Mouse (Mus musculus) left cerebral cortex, postnatal 10 days (tissue): Measurements from ENCODE around the gene Sowahb. TPM values are rescaled to one million over a fixed set of nuclear protein-coding genes. Genes with fewer than 3 reads are reported as not detected.
"Not testable (repeated sequence)": the region's sequence is repeated elsewhere in the genome, so short reads cannot be mapped to it uniquely, and the experiment has no call there.

Experiments used
- DNase-seq, 2 experiments: peaks; one replicate each; pipeline ENCODE4 v3.0.0; 2021 to 2022; ENCODE audit warnings: low spot score in 2 of 2, mixed read lengths in 1 of 2; ENCODE audit errors: extremely low spot score in 1 of 2
- intact Hi-C: fragments of 180-260 bp; cut with DNase I; formaldehyde crosslinking; loops from one replicate; pipeline ENCODE4 v1.15.1; 2025
- total RNA-seq, 2 experiments: library from RNA; stranded (reverse); gene quantifications; 2 replicates each; pipeline ENCODE4 v1.2.3; 2021

Gene Sowahb
- total RNA-seq, 2 experiments from 2014 or later, result 3.0 to 3.5 TPM

GRCm38 (mm10) chr5:93019207-93019606, 25.6 kb downstream of the Sowahb start:
- intact Hi-C loops, DNase-seq: not testable (repeated sequence)

- no peak for DNase-seq
- intact Hi-C loops, result no loop called here
These were observed 27.1 kb downstream of the Sowahb start for GRCm38 (mm10) chr5:93017678-93018077.

GRCm38 (mm10) chr5:93008256-93008655, 36.6 kb downstream of the Sowahb start:
- no peak for DNase-seq
- intact Hi-C loops, result no loop called here

- intact Hi-C loops, result no loop called here
- DNase-seq, result peak in 1 of 2 experiments; percentile 51
These were observed 38.9 kb downstream of the Sowahb start for GRCm38 (mm10) chr5:93005815-93006341.

- intact Hi-C loops, result no loop called here
- peak in 1 of 2 experiments; percentile 51 for DNase-seq
These were observed 39.5 kb downstream of the Sowahb start for GRCm38 (mm10) chr5:93005229-93005814.

- DNase-seq, result no peak
- intact Hi-C loops, result no loop called here
These were observed 42.2 kb downstream of the Sowahb start for GRCm38 (mm10) chr5:93002615-93003014.

- intact Hi-C loops, result no loop called here
- peak; percentile 53 to 58 for DNase-seq
These were observed 43.8 kb downstream of the Sowahb start for GRCm38 (mm10) chr5:93000774-93001757.

GRCm38 (mm10) chr5:93000060-93000459, 44.8 kb downstream of the Sowahb start:
- intact Hi-C loops, result no loop called here
- DNase-seq, result no peak

- intact Hi-C loops, result loop anchor here (5.0 kb wide), 1 partner anchor 169 kb away; no protein-coding TSS in a partner anchor
- DNase-seq, result no peak
These were observed 46.3 kb downstream of the Sowahb start for GRCm38 (mm10) chr5:92998494-92999016.

- peak in 1 of 2 experiments; percentile 67 for DNase-seq
- intact Hi-C loops, result loop anchor here (5.0 kb wide), 1 partner anchor 170 kb away; no protein-coding TSS in a partner anchor
These were observed 47.2 kb downstream of the Sowahb start for GRCm38 (mm10) chr5:92997428-92998120.

GRCm38 (mm10) chr5:92994861-92995260, 50.0 kb downstream of the Sowahb start:
- intact Hi-C loops, result loop anchor here (5.0 kb wide), 1 partner anchor 172 kb away; no protein-coding TSS in a partner anchor
- no peak for DNase-seq

- intact Hi-C loops, result no loop called here
- no peak for DNase-seq
These were observed 50.5 kb downstream of the Sowahb start for GRCm38 (mm10) chr5:92994309-92994708.

GRCm38 (mm10) chr5:92992106-92992505, 52.7 kb downstream of the Sowahb start:
- intact Hi-C loops, result no loop called here
- DNase-seq, result no peak

Other genes with a start within 250 kb of the Sowahb start
- gene Sept11, start 48.4 kb upstream of the Sowahb start, total RNA-seq, result 100 to 1,000 TPM; 198 to 200 TPM
- 100 to 1,000 TPM; 312 to 335 TPM for gene Ccni, start 161.5 kb upstream of the Sowahb start, total RNA-seq
- gene 2010109A12Rik, start 161.5 kb upstream of the Sowahb start, total RNA-seq, result under 1 TPM in 1 of 2 experiments, not detected in 1; 0.95 TPM
- gene Ccng2, start 222.2 kb upstream of the Sowahb start, total RNA-seq, result 10 to 100 TPM; 31.5 to 35.9 TPM